In genomic region chr10:14048322-14048915, GRCm38 (mm10) we compare ENCODE assay signal across 8 mouse cellular contexts.
A peak's percentile ranks its signal among the peaks of the same experiment; 100 is the strongest.
DNase-seq lines count a peak whose midpoint lies in the region; ATAC-seq and TF ChIP-seq lines count a peak whose summit lies in the region.

No protein-coding gene starts in this region.

- TF ChIP-seq CTCF in cerebellum, adult 2 months (IDR thresholded peaks at IDR 0.05; ENCODE audit: borderline replicate concordance, insufficient read depth, low read depth, low read length): no peak
- TF ChIP-seq CTCF in lung, embryonic 14.5 days (IDR thresholded peaks at IDR 0.05; ENCODE audit: low read depth): no peak
- no peak for TF ChIP-seq CTCF in lung, adult 2 months (IDR thresholded peaks at IDR 0.05; ENCODE audit: insufficient read depth, low read length)

- no peak for TF ChIP-seq POLR2A in cerebellum, adult 2 months (IDR thresholded peaks at IDR 0.05; ENCODE audit: borderline replicate concordance, insufficient read depth, low read length)
- TF ChIP-seq POLR2A in lung, adult 2 months (IDR thresholded peaks at IDR 0.05; ENCODE audit: borderline replicate concordance, extremely low read depth, low read depth, low read length): no peak

- no peaks in the 10 kb centered on the region for H3K36me3 ChIP-seq in lung, embryonic 14.5 days (ENCODE audit: insufficient read depth)
- H3K36me3 ChIP-seq in heart, embryonic 12.5 days: no peaks in the 10 kb centered on the region

- no peak overlapping the region for H3K9ac ChIP-seq in lung, embryonic 14.5 days
- no peak overlapping the region for H3K9ac ChIP-seq in heart, embryonic 12.5 days

- H3K27me3 ChIP-seq in cerebellum, adult 2 months (ENCODE audit: control insufficient read depth, insufficient read depth, low read length): no peaks in the 10 kb centered on the region
- no peaks in the 10 kb centered on the region for H3K27me3 ChIP-seq in lung, embryonic 14.5 days (ENCODE audit: insufficient read depth, low read length)
- no peaks in the 10 kb centered on the region for H3K27me3 ChIP-seq in heart, embryonic 12.5 days (replicated peaks)

- no peaks in the 10 kb centered on the region for H3K9me3 ChIP-seq in lung, embryonic 14.5 days (ENCODE audit: low read depth, low read length)
- H3K9me3 ChIP-seq in heart, embryonic 12.5 days (replicated peaks): no peaks in the 10 kb centered on the region

- ATAC-seq in lung, embryonic 14.5 days (ENCODE audit: insufficient read depth): peak; percentile 49; the same call in 1 of the 2 replicates
- ATAC-seq in heart, embryonic 12.5 days (ENCODE audit: insufficient number of reproducible peaks, low FRiP score): 0 out of 2 replicates have a peak, but pooled peaks have one; percentile 43

- H3K27ac ChIP-seq in cerebellum, adult 2 months (ENCODE audit: insufficient read depth, low read length): peak overlapping the region; percentile 77
- H3K27ac ChIP-seq in lung, embryonic 14.5 days (ENCODE audit: low read depth): no peak overlapping the region
- peak overlapping the region; percentile 52 for H3K27ac ChIP-seq in heart, embryonic 12.5 days (ENCODE audit: poor library complexity, severe bottlenecking)

- H3K4me1 ChIP-seq in cerebellum, adult 2 months (ENCODE audit: control insufficient read depth, insufficient read depth, low read length): peaks cover 37% of the 10 kb centered on the region
- H3K4me1 ChIP-seq in lung, embryonic 14.5 days (ENCODE audit: insufficient read depth): peaks cover 5% of the 10 kb centered on the region; the same call in 1 of the 2 replicates
- peaks cover 18% of the 10 kb centered on the region for H3K4me1 ChIP-seq in lung, adult 2 months (ENCODE audit: control insufficient read depth, insufficient read depth, low read length)
- peaks cover 56% of the 10 kb centered on the region for H3K4me1 ChIP-seq in heart, embryonic 12.5 days (replicated peaks)

- H3K4me3 ChIP-seq in cerebellum, adult 2 months (replicated peaks; ENCODE audit: insufficient read depth, low read depth, low read length): no peak overlapping the region
- no peak overlapping the region for H3K4me3 ChIP-seq in lung, embryonic 14.5 days (ENCODE audit: low read depth, low read length)
- H3K4me3 ChIP-seq in lung, adult 2 months (replicated peaks; ENCODE audit: extremely low read depth, low read depth, low read length): no peak overlapping the region
- H3K4me3 ChIP-seq in heart, embryonic 12.5 days: no peak overlapping the region

- DNase-seq in cerebellum, adult 2 months: no peak
- no peak for DNase-seq in cerebellum, adult 9-10 months
- DNase-seq in lung, embryonic 14.5 days: no peak
- no peak for DNase-seq in lung, adult 2 months
- DNase-seq in skeletal muscle tissue, adult 2 months (ENCODE audit: low read depth, low spot score): peak; percentile 64
- DNase-seq in layer of hippocampus, postnatal 10 days (ENCODE audit: low spot score in 2 of 2): no peak
- no peak for DNase-seq in kidney, adult 18-20 months

- WGBS in cerebellum, adult 2 months: 27% methylated on average over 5 of the region's 5 CpGs
- WGBS in lung, embryonic 14.5 days: 51% methylated on average over 5 of the region's 5 CpGs
- 18% methylated on average over 5 of the region's 5 CpGs for WGBS in lung, adult 2 months
- WGBS in heart, embryonic 12.5 days: 32% methylated on average over 5 of the region's 5 CpGs

- H3K4me2 ChIP-seq in lung, embryonic 14.5 days: no peak overlapping the region
- peak overlapping the region; percentile 29 for H3K4me2 ChIP-seq in heart, embryonic 12.5 days
